Mouse (Mus musculus) heart, postnatal 14 days (tissue): ENCODE measurements around the gene Fbxl20. TPM values are rescaled to one million over a fixed set of nuclear protein-coding genes. Genes with fewer than 3 reads are reported as not detected.

ENCODE experiments used
- DNase-seq, 2 experiments: peaks; one replicate each; pipeline ENCODE4 v3.0.0; 2021 to 2022
- intact Hi-C: fragments of 180-260 bp; cut with DNase I; formaldehyde crosslinking; loops from one replicate; pipeline ENCODE4 v1.15.1; 2025
- total RNA-seq, 2 experiments: library from RNA; stranded (reverse); gene quantifications; 2 replicates each; pipeline ENCODE4 v1.2.3; 2021

Gene Fbxl20
- total RNA-seq, 2 experiments from 2014 or later, result 19.7 to 22.4 TPM

DNA sequence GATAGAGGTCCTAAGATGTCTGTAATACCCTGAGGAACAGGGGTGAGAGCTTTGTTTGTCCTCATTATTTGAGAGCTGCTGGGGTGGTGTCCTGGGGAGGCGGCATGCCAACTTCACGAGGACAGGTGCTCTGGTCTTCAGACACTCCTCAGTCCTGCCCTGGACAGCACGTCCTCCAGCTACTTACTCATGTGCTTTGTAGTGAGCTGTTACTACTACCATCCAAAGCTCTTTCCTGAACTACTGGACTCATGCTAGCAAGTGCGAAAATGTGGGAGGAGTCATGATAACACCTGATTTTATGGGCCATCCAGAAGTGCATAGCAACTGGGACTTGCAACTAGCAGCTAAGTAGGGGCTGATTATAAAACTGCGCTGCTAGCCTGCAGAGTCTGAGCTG is 40.5 kb downstream of the Fbxl20 start:
- DNase-seq, result no peak
- intact Hi-C loops, result no loop called here

- intact Hi-C loops, result no loop called here
- no peak for DNase-seq
Observed at GRCm38 (mm10) chr11:98101332-98101731, 48.9 kb downstream of the Fbxl20 start.

- no peak for DNase-seq
- intact Hi-C loops, result no loop called here
Observed at GRCm38 (mm10) chr11:98090583-98090982, 59.6 kb downstream of the Fbxl20 start.

- intact Hi-C loops, result loop anchor here (5.0 kb wide), 1 partner anchor 64 kb away; the partner anchor contains the start of gene Fbxl20
- peak; percentile 36 to 58 for DNase-seq
Observed at GRCm38 (mm10) chr11:98088224-98088623, 62.0 kb downstream of the Fbxl20 start.

- DNase-seq, result no peak
- intact Hi-C loops, result loop anchor here (5.0 kb wide), 1 partner anchor 66 kb away; the partner anchor contains the start of gene Fbxl20
Observed at GRCm38 (mm10) chr11:98086574-98086973, 63.6 kb downstream of the Fbxl20 start.

DNA sequence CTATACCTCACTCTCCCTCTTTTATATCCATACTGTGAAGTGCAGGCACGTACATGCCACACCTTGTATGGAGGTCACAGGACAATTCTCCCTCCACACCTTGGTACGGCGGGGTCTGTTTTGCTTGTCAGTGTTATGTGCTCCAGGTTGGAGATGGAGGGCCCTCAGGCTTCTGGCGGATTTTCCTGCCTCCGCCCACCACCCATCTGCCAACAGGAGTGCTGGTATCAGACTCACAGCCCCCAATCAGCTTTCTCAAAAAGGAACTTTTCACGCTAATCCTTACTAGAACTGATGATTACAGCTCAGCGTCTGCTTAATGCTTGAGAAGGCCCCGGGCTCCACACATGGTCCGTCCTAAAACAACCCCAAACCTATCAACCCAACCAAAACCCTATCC is 64.1 kb downstream of the Fbxl20 start:
- intact Hi-C loops, result loop anchor here (5.0 kb wide), 1 partner anchor 66 kb away; the partner anchor contains the start of gene Fbxl20
- DNase-seq, result no peak

DNA sequence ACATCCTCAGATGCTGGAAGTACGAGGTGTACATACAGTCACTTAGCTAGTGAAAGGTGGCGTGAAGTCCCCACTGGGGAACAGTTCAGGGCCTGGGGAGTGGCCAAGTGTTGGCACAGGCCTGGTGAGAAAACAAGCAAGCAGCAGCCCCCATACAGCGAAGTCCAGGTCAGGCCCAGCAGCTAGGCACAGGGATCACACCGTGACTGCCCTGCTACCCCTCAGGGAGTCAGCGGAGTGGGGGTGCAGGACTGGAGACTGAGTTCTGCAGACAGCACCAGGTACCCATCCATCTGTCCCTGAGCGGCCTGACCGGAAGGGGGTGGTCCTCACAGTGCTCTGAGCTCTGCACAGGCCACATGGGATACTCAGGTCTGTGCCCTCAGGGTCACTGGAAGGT is 67.5 kb downstream of the Fbxl20 start:
- no peak for DNase-seq
- intact Hi-C loops, result no loop called here

- intact Hi-C loops, result no loop called here
- no peak for DNase-seq
Observed at GRCm38 (mm10) chr11:98080450-98080849, 69.8 kb downstream of the Fbxl20 start.

DNA sequence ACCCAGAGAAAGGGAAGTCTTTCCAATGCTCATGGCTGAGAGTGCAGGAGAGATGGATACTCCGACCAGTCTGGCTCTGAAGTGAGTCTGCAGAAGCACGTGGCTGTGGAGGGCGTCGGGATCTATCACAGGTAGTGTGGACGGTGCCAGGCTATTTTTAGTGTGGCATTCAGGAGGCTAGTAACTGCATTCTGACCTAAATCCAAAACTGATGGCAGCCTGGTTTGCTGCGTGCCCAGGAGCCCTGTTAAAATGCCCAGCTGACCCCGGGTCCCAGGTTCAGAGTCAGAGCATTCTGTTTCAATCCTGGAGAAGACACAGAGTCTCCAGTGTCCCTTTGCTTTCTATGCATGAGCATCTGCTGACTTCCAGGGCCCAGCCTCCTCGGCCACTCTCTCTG is 73.1 kb downstream of the Fbxl20 start:
- intact Hi-C loops, result loop anchor here (5.0 kb wide), 1 partner anchor 180 kb away; no protein-coding TSS in a partner anchor
- peak; percentile 21 to 42 for DNase-seq

DNA sequence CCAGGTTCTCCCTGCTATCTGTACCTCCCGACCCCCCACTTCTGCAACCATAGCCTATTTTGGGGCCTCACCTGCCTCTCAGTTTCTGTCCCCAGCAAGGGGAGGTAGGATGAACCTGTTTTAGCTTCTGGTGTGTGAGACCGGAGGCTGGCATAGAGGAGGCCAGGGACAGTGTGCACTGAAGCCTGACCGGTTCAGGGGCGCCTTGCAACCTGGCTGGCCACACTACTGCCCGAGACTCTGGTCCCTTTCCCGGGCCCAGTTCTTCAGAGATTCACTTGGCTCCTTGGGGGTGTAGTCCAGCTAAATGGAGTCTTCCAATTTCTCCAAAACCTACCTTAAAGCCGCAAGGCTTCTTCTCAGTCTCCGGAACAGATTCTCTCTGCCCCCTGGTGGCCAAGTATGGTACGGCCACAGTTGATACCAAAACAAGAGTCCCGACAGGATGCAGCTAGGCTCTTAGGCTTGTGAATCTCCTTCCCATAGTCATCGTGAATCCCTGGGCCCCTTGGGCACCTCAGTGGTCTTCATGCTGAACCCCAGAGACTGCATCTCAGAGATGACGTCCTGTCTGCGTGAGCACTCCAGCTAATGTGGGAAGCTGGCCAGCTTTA is 74.9 kb downstream of the Fbxl20 start:
- peak; percentile 88 to 94 for DNase-seq
- intact Hi-C loops, result loop anchor here (1.0 to 5.0 kb wide), 2 partner anchors 44 to 178 kb away; no protein-coding TSS in a partner anchor

DNA sequence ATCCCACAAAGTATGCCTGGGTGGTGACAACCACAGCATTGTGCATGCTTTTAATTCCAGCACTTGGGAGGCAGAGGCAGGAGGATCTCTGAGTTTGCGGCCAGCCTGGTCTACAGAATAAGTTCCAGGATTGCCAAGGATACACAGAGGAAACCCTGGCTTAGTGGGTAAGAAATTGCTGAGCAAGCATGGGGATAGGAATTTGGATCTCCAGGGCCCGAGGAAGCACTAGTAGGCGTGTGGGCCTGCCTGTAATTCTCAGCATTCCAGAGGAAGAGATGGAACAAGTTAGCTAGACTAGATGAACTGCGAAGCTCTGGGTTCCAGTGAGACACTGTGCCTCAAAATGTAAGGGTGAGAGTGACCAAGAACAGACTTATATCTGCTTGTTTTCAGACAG is 76.8 kb downstream of the Fbxl20 start:
- no peak for DNase-seq
- intact Hi-C loops, result no loop called here

- no peak for DNase-seq
Observed at GRCm38 (mm10) chr11:98067255-98067654, 82.9 kb downstream of the Fbxl20 start.

DNA sequence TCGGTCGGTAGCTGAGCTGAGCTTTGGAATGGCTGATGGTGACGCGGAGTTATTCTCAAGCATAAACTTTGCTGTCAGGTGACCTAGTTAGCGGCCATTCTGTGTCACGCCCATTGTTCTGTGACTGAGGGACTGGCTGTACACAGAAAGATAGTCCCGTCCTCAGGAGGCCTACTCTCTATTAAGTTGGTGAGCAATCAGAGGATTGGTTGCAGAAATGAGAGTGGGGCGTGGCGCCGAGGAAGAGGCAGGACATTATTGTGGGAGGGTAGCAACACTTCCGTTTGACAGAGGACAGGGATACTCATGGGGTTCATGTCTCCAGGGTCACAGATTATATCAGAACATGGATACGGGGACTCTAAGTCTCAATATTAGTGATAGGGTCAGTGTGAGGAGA is 84.0 kb downstream of the Fbxl20 start:
- intact Hi-C loops, result no loop called here
- DNase-seq, result no peak

More at GRCm38 (mm10) chr11:98067255-98067654, 82.9 kb downstream of the Fbxl20 start:
- intact Hi-C loops, result no loop called here

GRCm38 (mm10) chr11:98061904-98062562 is 88.2 kb downstream of the Fbxl20 start:
- intact Hi-C loops, result no loop called here
- peak; percentile 52 to 76 for DNase-seq

DNA sequence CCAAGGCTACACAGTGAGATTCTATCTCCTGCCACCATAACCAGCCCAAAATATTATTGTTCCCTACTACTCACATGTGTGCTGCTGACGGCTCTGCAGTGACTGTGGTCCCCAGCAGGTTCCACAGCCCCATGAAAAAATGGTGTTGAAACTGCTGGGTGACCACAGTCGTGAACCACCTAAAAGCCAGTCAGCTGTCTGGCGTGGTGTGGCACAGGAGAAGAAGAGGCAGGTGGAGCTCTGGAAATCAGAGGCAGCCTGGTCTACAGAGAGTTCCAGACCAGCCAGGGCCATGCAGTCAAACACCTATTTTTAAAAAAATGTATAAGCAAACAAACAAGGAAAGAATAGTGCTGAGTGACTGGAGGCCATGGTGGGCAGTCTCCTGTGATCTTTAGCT is 88.8 kb downstream of the Fbxl20 start:
- no peak for DNase-seq
- intact Hi-C loops, result no loop called here

DNA sequence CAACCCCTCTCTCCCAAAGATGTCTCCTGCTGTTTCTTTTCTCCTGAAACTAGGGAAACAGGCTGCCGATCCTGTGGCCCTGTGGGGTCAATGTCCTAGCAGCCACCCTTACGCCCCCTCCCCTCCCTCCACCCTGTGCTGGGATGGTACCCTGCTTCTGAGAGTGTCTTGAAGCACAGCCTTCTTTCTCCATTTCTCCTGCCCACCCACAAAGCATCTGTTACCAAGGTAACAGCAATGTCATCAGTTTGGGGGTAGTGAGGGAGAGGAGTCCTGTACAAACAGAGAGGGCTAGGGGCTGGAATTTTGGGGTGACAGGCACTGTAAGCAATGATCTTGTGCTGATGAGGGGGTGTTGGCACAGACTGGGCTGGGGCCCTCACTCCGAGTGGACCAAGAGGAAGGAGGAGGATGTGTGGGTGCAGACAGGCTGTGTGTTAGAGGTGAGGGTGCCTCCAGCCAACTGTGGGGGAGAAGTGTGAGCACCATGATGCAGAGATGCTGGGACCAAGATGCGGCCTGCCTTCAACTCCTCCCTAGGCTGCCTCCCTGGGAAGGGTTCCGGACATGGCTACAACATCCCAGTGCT is 90.0 kb downstream of the Fbxl20 start:
- no peak for DNase-seq
- intact Hi-C loops, result no loop called here

GRCm38 (mm10) chr11:98059662-98060061 is 90.5 kb downstream of the Fbxl20 start:
- DNase-seq, result no peak
- intact Hi-C loops, result no loop called here

GRCm38 (mm10) chr11:98057998-98058397 is 92.2 kb downstream of the Fbxl20 start:
- intact Hi-C loops, result no loop called here
- no peak for DNase-seq

GRCm38 (mm10) chr11:98057466-98057865 is 92.7 kb downstream of the Fbxl20 start:
- peak in 1 of 2 experiments; percentile 31 for DNase-seq
- intact Hi-C loops, result no loop called here

DNA sequence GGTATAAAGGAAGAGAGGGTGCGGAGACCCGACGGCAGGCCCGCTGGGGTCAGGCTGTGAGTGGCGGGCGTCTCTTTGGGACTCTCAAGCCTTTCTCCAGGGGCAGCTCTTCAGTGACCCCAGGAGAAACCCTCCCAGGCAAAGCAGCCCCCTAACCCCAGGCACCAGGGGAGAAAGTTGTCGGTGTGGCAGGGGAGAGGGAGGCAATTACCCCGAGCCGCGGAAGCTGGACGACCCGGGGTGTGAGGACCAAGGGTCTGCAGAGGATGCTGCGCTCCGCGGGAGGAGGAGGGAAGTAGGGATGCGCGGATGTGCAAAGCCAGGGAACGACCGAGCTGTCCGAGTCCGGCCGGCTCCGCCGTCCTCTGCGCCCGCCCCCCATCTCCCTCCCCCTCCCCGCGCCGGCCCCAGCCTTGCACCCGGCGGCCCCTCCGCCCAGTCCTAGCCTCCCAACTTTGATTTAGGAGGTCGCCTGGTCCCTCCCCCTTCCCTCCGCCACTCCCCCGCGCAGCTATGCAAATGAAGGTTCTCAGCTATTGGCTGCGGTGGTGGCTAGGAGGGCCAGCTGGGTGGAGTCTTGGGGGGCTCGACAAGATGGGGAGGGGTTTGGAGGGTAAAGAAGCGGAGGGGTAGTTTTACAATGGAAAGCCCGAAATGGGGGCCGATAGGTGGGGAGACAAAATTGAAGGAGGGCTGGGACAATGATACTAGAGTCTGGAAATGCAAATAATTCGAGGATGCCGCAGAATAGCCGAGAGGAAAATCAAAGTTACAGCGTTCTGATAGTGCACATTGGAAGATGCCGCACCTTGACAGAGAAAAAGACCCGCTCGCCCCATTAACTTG is 97.0 kb downstream of the Fbxl20 start, which contains the start of gene Stac2:
Gene Stac2 (minus strand): TSS at position 474 of the 846 bp plus-strand sequence.
- intact Hi-C loops, result no loop called here
- DNase-seq, result peak; percentile 73
